ENCODE assay signal across 9 mouse cellular contexts in genomic region chr3:27709906-27710647, GRCm38 (mm10). TPM values are rescaled to one million over a fixed set of nuclear protein-coding genes. Genes with fewer than 3 reads are reported as not detected.
DNase-seq lines count a peak whose midpoint lies in the region; ATAC-seq lines count a peak whose summit lies in the region.
"Had no signal": no experiment of that assay in that cellular context is flagged by ENCODE, and none has a peak within 500 bp of the region (broad histone marks: within the 10 kb centered on the region; RNA-seq: fewer than 3 reads in every experiment).

No protein-coding gene starts in this region.

- no peak for DNase-seq in frontal cortex, adult 2 months (ENCODE audit: extremely low spot score in 1 of 2, low spot score in 1 of 2)
- DNase-seq in embryo, embryonic 9.5 days (ENCODE audit: extremely low spot score), result peak; percentile 86
- DNase-seq in heart, adult 9 months (ENCODE audit: low spot score in 2 of 2), result peak; percentile 69 to 83
- peak; percentile 73 for DNase-seq in kidney, adult 9 months
- peak; percentile 72 for DNase-seq in neural tube, embryonic 11.5 days (ENCODE audit: low spot score)
- peak; percentile 86 for DNase-seq in testis, postnatal 10 days (ENCODE audit: low spot score)

- WGBS in liver, embryonic 15.5 days (ENCODE audit: insufficient replicate concordance), result under 1% methylated on average over 77 of the region's 86 CpGs
- 0% methylated on average over 52 of the region's 86 CpGs for WGBS in neural tube, embryonic 11.5 days

- peaks cover 23% of the 10 kb centered on the region; the same call in 1 of the 2 replicates for H3K4me1 ChIP-seq in liver, embryonic 15.5 days (replicated peaks)
- H3K4me1 ChIP-seq in neural tube, embryonic 11.5 days (ENCODE audit: control insufficient read depth, insufficient read depth, low read length), result no peaks in the 10 kb centered on the region

- peak overlapping the region; percentile 57 for H3K9ac ChIP-seq in liver, embryonic 15.5 days
- H3K9ac ChIP-seq in neural tube, embryonic 11.5 days (ENCODE audit: low read length), result peak overlapping the region; percentile 87

- peak; percentile 20 for ATAC-seq in frontal cortex, adult (ENCODE audit: low TSS enrichment)
- ATAC-seq in liver, embryonic 15.5 days (ENCODE audit: insufficient read depth), result peak; percentile 83
- ATAC-seq in neural tube, embryonic 11.5 days (ENCODE audit: insufficient read depth, low FRiP score, low TSS enrichment), result peak; percentile 56

- peak overlapping the region; percentile 86 for H3K27ac ChIP-seq in liver, embryonic 15.5 days (replicated peaks)
- H3K27ac ChIP-seq in neural tube, embryonic 11.5 days (ENCODE audit: low read depth, low read length), result peak overlapping the region; percentile 83

- H3K4me2 ChIP-seq in liver, embryonic 15.5 days, result peak overlapping the region; percentile 63
- peak overlapping the region; percentile 60 for H3K4me2 ChIP-seq in neural tube, embryonic 11.5 days (ENCODE audit: low read depth)

- peaks cover 57% of the 10 kb centered on the region for H3K27me3 ChIP-seq in liver, embryonic 15.5 days
- no peaks in the 10 kb centered on the region for H3K27me3 ChIP-seq in neural tube, embryonic 11.5 days (ENCODE audit: control insufficient read depth, insufficient read depth, low read length)
- H3K27me3 ChIP-seq: CH12.LX had no signal

- peak overlapping the region; percentile 65 for H3K4me3 ChIP-seq in liver, embryonic 15.5 days (replicated peaks)
- H3K4me3 ChIP-seq in neural tube, embryonic 11.5 days (ENCODE audit: low read depth, low read length), result peak overlapping the region; percentile 83

- H3K9me3 ChIP-seq in liver, embryonic 15.5 days (replicated peaks), result no peaks in the 10 kb centered on the region
- H3K9me3 ChIP-seq in neural tube, embryonic 11.5 days (ENCODE audit: control insufficient read depth, low read length), result no peaks in the 10 kb centered on the region

- no peaks in the 10 kb centered on the region for H3K36me3 ChIP-seq in liver, embryonic 15.5 days (replicated peaks)
- H3K36me3 ChIP-seq in neural tube, embryonic 11.5 days (ENCODE audit: control insufficient read depth, insufficient read depth, low read length), result no peaks in the 10 kb centered on the region

RNA-seq across cellular contexts. Expression of gene Fndc3b, which starts 1.0 kb away (rescaled TPM):
- polyA plus RNA-seq in frontal cortex, adult 2 months (2012; rRNA removed), result 8.4 and 9.3 TPM in 2 replicates
- 8.5 and 10.8 TPM in 2 replicates for polyA plus RNA-seq in liver, embryonic 15.5 days (2015; fragmentation: Nextera tagmentation; extraction: Ambion mirVana)
- 12.9 TPM in 2 replicates for polyA plus RNA-seq in neural tube, embryonic 11.5 days (2014; fragmentation: Nextera tagmentation; extraction: Ambion mirVana)

Comparison
In these comparisons a context has a peak if more than half of its experiments do, and no peak if none do; other contexts are left out.
1. ATAC-seq: peak in every context shown above with its lines; median percentile 83 in liver, embryonic 15.5 days; 56 in neural tube, embryonic 11.5 days; 20 in frontal cortex, adult.
2. DNase-seq: peak in embryo, embryonic 9.5 days (single experiment), heart, adult 9 months (2 of 2), kidney, adult 9 months (single experiment), neural tube, embryonic 11.5 days (single experiment) and testis, postnatal 10 days (single experiment); none in frontal cortex, adult 2 months (0 of 2).